Mouse (Mus musculus): ENCODE data around the gene Wnt16. TPM values are rescaled to one million over a fixed set of nuclear protein-coding genes. Genes with fewer than 3 reads are reported as not detected.
"Not testable (repeated sequence)": the region's sequence is repeated elsewhere in the genome, so short reads cannot be mapped to it uniquely, and the experiment has no call there.

The Wnt16 gene
- 3.9 and 4.6 TPM in 2 replicates for polyA plus RNA-seq (2014; fragmentation: Nextera tagmentation; extraction: Ambion mirVana)

DNA sequence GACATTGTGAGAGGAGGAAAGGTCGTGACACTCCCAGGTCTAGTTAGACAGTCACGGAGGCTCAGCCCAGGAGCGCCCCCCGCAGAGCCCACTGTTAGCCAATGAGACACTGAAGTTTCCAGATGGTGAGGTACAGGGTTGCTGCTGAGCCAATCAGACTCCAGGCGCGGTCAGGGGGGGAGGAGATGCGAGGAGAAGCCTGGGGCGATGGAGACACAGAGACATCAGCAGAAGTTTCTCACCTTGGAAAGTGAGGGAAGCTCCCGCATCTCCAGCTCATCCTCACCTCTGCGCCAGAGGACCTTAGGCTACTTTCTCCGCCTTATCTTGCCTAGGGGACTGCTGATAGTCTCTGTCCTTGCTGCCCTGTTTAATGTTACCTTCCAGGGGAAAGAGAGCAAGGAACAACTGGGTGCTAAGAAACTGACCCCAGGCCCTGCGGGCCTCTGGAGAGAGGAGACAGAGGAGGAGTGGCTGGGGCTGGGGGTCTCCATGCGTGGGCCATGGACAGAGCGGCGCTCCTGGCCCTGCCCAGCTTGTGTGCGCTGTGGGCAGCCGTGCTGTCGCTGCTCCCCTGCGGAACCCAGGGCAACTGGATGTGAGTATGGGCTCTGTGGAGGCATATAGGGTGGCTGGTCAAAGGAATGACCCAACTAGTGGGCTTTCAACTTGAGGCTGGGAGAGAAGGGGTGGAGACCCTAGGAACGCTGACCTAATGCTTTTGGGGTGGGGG, at the start of gene Wnt16:
TSS of gene Wnt16 (plus strand) at position 224 of the 733 bp plus-strand sequence.
- Histone ChIP-seq H3K36me3 (ENCODE audit: control insufficient read depth, insufficient read depth, low read length) (no peaks in the 10 kb centered on the region), H3K4me2 (ENCODE audit: low read depth, low read length) (peak within 1 kb of the TSS; percentile 62), H3K4me1 (ENCODE audit: control insufficient read depth, insufficient read depth, low read length) (peaks cover 19% of the 10 kb centered on the region), H3K4me3 (ENCODE audit: low read depth, low read length) (peak within 1 kb of the TSS; percentile 41), H3K27me3 (replicated peaks; ENCODE audit: control insufficient read depth, insufficient read depth, low read length) (peaks cover 55% of the 10 kb centered on the region), H3K9ac (ENCODE audit: low read depth, low read length) (peak within 1 kb of the TSS; percentile 53), H3K27ac (replicated peaks; ENCODE audit: low read depth, low read length) (no peak within 1 kb of the TSS), H3K9me3 (ENCODE audit: control insufficient read depth, low read length) (no peaks in the 10 kb centered on the region)
- 1% methylated on average over 19 of the region's 20 CpGs for WGBS
- peak; percentile 85 for ATAC-seq (ENCODE audit: low read depth)
- peak; percentile 51 for DNase-seq (ENCODE audit: low spot score)

DNA sequence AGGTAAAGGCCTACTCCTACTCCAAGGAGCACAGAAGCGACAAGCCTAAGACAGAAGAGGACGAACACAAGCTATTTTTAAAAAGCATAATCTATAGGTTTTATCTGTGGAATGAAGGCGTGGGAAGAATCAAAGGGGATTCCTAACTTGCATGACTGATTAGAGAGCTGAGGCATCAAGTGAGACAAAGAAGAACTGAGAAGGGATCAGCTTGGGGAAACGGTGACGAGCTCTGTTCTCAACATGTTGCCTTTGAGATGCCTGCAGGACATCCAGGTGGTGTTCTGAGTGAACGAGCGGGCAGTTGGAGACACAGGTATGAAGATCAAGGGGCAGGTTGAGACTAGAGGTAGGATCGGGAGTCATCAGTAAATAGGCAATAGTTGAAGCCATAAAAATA, 44.7 kb upstream of the Wnt16 start:
- no peaks in the 10 kb centered on the region for H3K27me3 ChIP-seq (replicated peaks; ENCODE audit: control insufficient read depth, insufficient read depth, low read length)
- no peaks in the 10 kb centered on the region for H3K4me1 ChIP-seq (ENCODE audit: control insufficient read depth, insufficient read depth, low read length)
- no peak overlapping the region for H3K4me2 ChIP-seq (ENCODE audit: low read depth, low read length)
- DNase-seq (ENCODE audit: low spot score): peak; percentile 38
- H3K36me3 ChIP-seq (ENCODE audit: control insufficient read depth, insufficient read depth, low read length): peaks cover 6% of the 10 kb centered on the region; the same call in 1 of the 2 replicates
- no peak overlapping the region for H3K4me3 ChIP-seq (ENCODE audit: low read depth, low read length)
- ATAC-seq (ENCODE audit: low read depth): no peak
- H3K27ac ChIP-seq (replicated peaks; ENCODE audit: low read depth, low read length): no peak overlapping the region
- no peak overlapping the region for H3K9ac ChIP-seq (ENCODE audit: low read depth, low read length)
- WGBS: 74% methylated on average over 8 of the region's 8 CpGs
- H3K9me3 ChIP-seq (ENCODE audit: control insufficient read depth, low read length): no peaks in the 10 kb centered on the region

DNA sequence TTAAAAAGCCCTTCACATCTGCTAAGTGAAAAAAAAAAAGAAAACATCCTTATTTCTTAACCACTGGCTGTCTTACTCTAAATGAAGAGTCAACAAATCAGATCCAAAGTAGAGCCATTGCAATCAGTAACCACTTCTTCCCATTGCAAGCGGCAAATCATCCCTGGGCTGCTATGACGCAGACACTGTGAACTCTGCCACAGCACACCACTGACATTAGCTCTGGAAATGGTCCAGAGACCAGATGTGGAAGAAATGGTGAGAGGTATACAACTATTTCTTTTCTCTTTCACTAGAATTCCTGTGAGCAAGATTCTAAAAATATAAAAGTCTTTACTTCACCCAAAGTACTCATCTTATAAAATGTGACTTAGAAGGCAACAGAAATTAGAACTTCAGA, 41.3 kb upstream of the Wnt16 start:
- no peaks in the 10 kb centered on the region for H3K4me1 ChIP-seq (ENCODE audit: control insufficient read depth, insufficient read depth, low read length)
- no peak overlapping the region for H3K4me2 ChIP-seq (ENCODE audit: low read depth, low read length)
- H3K9me3 ChIP-seq (ENCODE audit: control insufficient read depth, low read length): no peaks in the 10 kb centered on the region
- H3K9ac ChIP-seq (ENCODE audit: low read depth, low read length): no peak overlapping the region
- DNase-seq (ENCODE audit: low spot score) (no peak), ATAC-seq (ENCODE audit: low read depth) (no peak)
- no peaks in the 10 kb centered on the region for H3K27me3 ChIP-seq (replicated peaks; ENCODE audit: control insufficient read depth, insufficient read depth, low read length)
- H3K27ac ChIP-seq (replicated peaks; ENCODE audit: low read depth, low read length): no peak overlapping the region
- no peak overlapping the region for H3K4me3 ChIP-seq (ENCODE audit: low read depth, low read length)
- H3K36me3 ChIP-seq (ENCODE audit: control insufficient read depth, insufficient read depth, low read length): 0 out of 2 replicates have a peak, but pooled peaks cover under 1% of the 10 kb centered on the region
- WGBS: 85% methylated on average over 2 of the region's 2 CpGs

DNA sequence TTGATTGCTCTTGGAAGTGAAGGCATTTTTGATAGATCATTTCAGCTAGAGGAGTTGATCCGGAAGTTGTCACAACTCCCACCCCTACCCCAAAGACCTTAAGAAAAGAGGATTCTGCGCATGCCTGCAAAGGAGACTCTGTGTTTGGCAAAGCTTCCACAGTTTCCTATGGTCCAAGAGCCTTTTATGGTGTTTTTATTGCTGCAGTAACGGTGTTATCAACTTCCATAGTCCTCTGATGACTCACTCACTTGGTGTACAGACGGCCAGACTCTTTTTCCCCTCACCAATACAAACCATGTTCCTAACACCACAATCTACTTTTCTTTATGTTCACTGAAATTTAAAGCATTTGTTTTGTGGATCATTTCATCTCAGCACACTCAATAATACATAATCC, 29.2 kb upstream of the Wnt16 start:
- no peak for ATAC-seq (ENCODE audit: low read depth)

DNA sequence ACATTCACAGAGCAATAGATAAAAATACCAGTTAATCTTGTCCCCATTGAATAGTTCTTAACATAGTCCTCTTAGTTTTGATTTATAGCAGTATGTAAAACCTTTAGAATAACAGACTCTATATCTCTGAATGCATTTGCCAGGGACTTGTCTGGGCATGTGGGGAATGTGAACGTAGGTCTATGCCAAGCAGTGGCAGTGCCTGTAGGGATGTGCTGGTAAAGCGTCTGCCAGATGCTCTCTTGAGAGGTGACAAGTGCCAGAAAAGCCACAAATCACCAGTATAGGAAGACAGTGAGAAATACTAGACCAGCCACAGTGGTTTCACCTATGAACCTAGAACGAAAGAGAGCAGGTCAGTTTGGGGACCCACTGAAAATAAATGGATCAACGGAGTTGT, 25.5 kb upstream of the Wnt16 start:
- no peaks in the 10 kb centered on the region for H3K36me3 ChIP-seq (ENCODE audit: control insufficient read depth, insufficient read depth, low read length)
- DNase-seq (ENCODE audit: low spot score): peak; percentile 39

More for the DNA sequence above, 29.2 kb upstream of the Wnt16 start:
- no peak for DNase-seq (ENCODE audit: low spot score)
- no peak overlapping the region for H3K4me3 ChIP-seq (ENCODE audit: low read depth, low read length)
- no peak overlapping the region for H3K27ac ChIP-seq (replicated peaks; ENCODE audit: low read depth, low read length)
- no peaks in the 10 kb centered on the region for H3K27me3 ChIP-seq (replicated peaks; ENCODE audit: control insufficient read depth, insufficient read depth, low read length)
- no peaks in the 10 kb centered on the region for H3K9me3 ChIP-seq (ENCODE audit: control insufficient read depth, low read length)
- WGBS: 84% methylated on average over 4 of the region's 4 CpGs
- no peaks in the 10 kb centered on the region for H3K4me1 ChIP-seq (ENCODE audit: control insufficient read depth, insufficient read depth, low read length)
- peaks cover 5% of the 10 kb centered on the region; the same call in 1 of the 2 replicates for H3K36me3 ChIP-seq (ENCODE audit: control insufficient read depth, insufficient read depth, low read length)
- no peak overlapping the region for H3K4me2 ChIP-seq (ENCODE audit: low read depth, low read length)
- H3K9ac ChIP-seq (ENCODE audit: low read depth, low read length): no peak overlapping the region

DNA sequence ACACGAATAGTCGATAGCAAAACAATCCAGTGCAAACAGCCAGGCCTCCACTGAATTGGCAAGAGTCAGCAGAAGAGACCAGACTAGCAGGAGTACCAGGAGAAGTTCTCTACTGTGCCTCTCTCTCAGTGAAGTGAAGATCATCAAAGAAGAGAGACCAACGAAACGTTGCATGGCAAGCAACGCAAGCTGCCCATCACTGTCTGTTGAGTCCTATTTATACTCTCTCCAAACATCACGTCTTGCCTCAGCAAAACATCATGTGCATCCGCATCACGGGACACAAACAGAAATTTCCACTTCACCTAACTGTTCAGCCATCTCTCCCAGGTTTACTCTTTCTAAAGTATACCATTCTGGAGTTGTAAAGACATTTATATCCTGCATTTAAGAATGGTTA, 23.9 kb upstream of the Wnt16 start:
- not testable (repeated sequence) for H3K9ac ChIP-seq (ENCODE audit: low read depth, low read length); H3K4me3 ChIP-seq (ENCODE audit: low read depth, low read length); ATAC-seq (ENCODE audit: low read depth); H3K36me3 ChIP-seq (ENCODE audit: control insufficient read depth, insufficient read depth, low read length); H3K9me3 ChIP-seq (ENCODE audit: control insufficient read depth, low read length); H3K4me2 ChIP-seq (ENCODE audit: low read depth, low read length); H3K27ac ChIP-seq (replicated peaks; ENCODE audit: low read depth, low read length); H3K4me1 ChIP-seq (ENCODE audit: control insufficient read depth, insufficient read depth, low read length); H3K27me3 ChIP-seq (replicated peaks; ENCODE audit: control insufficient read depth, insufficient read depth, low read length); DNase-seq (ENCODE audit: low spot score)
- 90% methylated on average over 8 of the region's 8 CpGs for WGBS

More for the DNA sequence above, 25.5 kb upstream of the Wnt16 start:
- H3K27ac ChIP-seq (replicated peaks; ENCODE audit: low read depth, low read length): no peak overlapping the region
- H3K27me3 ChIP-seq (replicated peaks; ENCODE audit: control insufficient read depth, insufficient read depth, low read length): no peaks in the 10 kb centered on the region
- no peak overlapping the region for H3K4me3 ChIP-seq (ENCODE audit: low read depth, low read length)
- WGBS: 67% methylated on average over 4 of the region's 4 CpGs
- H3K9ac ChIP-seq (ENCODE audit: low read depth, low read length): no peak overlapping the region
- no peak for ATAC-seq (ENCODE audit: low read depth)
- no peaks in the 10 kb centered on the region for H3K9me3 ChIP-seq (ENCODE audit: control insufficient read depth, low read length)
- no peak overlapping the region for H3K4me2 ChIP-seq (ENCODE audit: low read depth, low read length)
- no peaks in the 10 kb centered on the region for H3K4me1 ChIP-seq (ENCODE audit: control insufficient read depth, insufficient read depth, low read length)

DNA sequence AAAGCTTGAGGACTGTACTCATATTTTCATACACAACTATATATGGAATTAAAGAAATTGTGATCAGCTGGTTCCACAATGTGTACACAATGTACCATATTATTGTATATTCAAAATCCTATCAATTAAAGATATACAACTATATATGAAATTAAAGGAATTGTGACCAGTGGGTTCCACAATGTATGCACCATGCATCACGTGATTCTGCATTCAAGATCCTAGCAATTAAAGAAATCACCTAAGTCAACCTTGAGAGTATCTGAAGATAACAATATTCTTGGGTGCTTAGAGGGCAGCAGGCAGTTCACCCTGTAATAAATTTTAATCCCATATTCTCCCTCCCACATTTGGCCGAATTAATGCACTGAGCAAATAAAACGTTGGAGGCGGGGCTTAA, 22.0 kb upstream of the Wnt16 start:
- ATAC-seq (ENCODE audit: low read depth): no peak
- DNase-seq (ENCODE audit: low spot score): no peak
- H3K9me3 ChIP-seq (ENCODE audit: control insufficient read depth, low read length): no peaks in the 10 kb centered on the region
- H3K4me1 ChIP-seq (ENCODE audit: control insufficient read depth, insufficient read depth, low read length): no peaks in the 10 kb centered on the region
- no peaks in the 10 kb centered on the region for H3K27me3 ChIP-seq (replicated peaks; ENCODE audit: control insufficient read depth, insufficient read depth, low read length)
- no peak overlapping the region for H3K9ac ChIP-seq (ENCODE audit: low read depth, low read length)
- no peak overlapping the region for H3K4me2 ChIP-seq (ENCODE audit: low read depth, low read length)
- no peaks in the 10 kb centered on the region for H3K36me3 ChIP-seq (ENCODE audit: control insufficient read depth, insufficient read depth, low read length)
- no peak overlapping the region for H3K4me3 ChIP-seq (ENCODE audit: low read depth, low read length)
- WGBS: 76% methylated on average over 4 of the region's 4 CpGs
- H3K27ac ChIP-seq (replicated peaks; ENCODE audit: low read depth, low read length): no peak overlapping the region

DNA sequence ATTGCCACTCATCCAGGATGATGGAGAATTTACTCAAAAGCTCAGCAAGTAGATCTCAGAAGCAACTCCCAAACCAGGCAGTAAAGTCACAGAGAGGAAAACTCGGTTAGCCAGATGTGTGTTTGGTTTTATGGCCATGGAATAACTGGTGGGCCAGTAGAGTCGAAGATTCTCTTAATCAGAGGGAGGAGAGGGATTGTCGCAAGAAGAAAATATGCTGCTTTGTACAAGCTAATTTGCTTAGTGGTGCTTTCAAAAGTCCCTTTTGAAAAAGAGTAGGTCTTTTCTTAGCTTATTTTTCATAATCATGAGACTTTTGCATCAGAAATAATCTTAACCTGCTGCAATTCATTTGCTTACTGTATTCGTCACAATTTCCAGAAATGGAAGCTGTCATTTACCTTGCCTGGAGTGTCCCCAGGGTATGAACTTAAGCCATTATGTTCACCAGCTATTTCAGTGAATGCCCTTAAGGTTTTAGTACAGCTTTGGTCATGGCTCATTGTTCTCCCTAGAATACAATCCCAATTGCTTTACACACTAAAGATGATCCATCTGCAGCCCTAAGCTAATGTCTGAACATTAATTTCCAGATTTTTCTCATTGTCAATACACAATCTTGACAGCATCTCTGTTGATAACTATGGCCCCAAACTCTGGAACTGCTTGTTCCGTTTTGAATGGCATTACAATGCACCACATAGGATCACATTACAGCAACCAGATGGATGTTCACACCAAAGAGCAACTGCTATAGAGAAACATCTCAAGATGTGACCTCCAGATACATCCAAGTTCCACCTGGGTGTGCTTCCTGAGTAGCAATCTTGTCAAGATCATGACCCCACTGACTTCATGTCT, 20.0 kb upstream of the Wnt16 start:
- H3K4me2 ChIP-seq (ENCODE audit: low read depth, low read length): no peak overlapping the region
- H3K36me3 ChIP-seq (ENCODE audit: control insufficient read depth, insufficient read depth, low read length): no peaks in the 10 kb centered on the region
- H3K4me3 ChIP-seq (ENCODE audit: low read depth, low read length): no peak overlapping the region
- no peak for ATAC-seq (ENCODE audit: low read depth)
- H3K9ac ChIP-seq (ENCODE audit: low read depth, low read length): no peak overlapping the region
- 58% methylated on average over 5 of the region's 5 CpGs for WGBS
- no peaks in the 10 kb centered on the region for H3K27me3 ChIP-seq (replicated peaks; ENCODE audit: control insufficient read depth, insufficient read depth, low read length)
- no peaks in the 10 kb centered on the region for H3K9me3 ChIP-seq (ENCODE audit: control insufficient read depth, low read length)
- no peak for DNase-seq (ENCODE audit: low spot score)
- no peak overlapping the region for H3K27ac ChIP-seq (replicated peaks; ENCODE audit: low read depth, low read length)
- H3K4me1 ChIP-seq (ENCODE audit: control insufficient read depth, insufficient read depth, low read length): no peaks in the 10 kb centered on the region

All from embryonic facial prominence, embryonic 14.5 days (tissue).